Mouse (Mus musculus) thymus, adult 2 months (tissue): Measurements from ENCODE around the gene Plppr3. TPM values are rescaled to one million over a fixed set of nuclear protein-coding genes. Genes with fewer than 3 reads are reported as not detected.
A peak's percentile ranks its signal among the peaks of the same experiment; 100 is the strongest.

Source experiments
- DNase-seq: peaks from one replicate; pipeline ENCODE4 v3.0.0; 2021
- H3K27ac ChIP-seq: fragments of 200-500 bp; 2 replicates; pipeline ENCODE4 v1.5.1; 2012; ENCODE audit warnings: low read length, control low read depth; ENCODE audit not compliant: control insufficient read depth, insufficient read depth
- H3K27me3 ChIP-seq: fragments of 200-500 bp; 2 replicates; pipeline ENCODE4 v1.6.1; 2012; ENCODE audit warnings: mild to moderate bottlenecking, low read length, moderate library complexity, mixed read lengths; ENCODE audit not compliant: control insufficient read depth, insufficient read depth
- H3K36me3 ChIP-seq: fragments of 200-500 bp; 2 replicates; pipeline ENCODE4 v1.6.1; 2012; ENCODE audit warnings: mild to moderate bottlenecking, low read length, moderate library complexity; ENCODE audit not compliant: control insufficient read depth, insufficient read depth
- H3K4me1 ChIP-seq: fragments of 200-500 bp; replicated peaks from 2 replicates; pipeline ENCODE4 v1.6.1; 2012; ENCODE audit warnings: low read length; ENCODE audit not compliant: control insufficient read depth, insufficient read depth
- H3K4me3 ChIP-seq: fragments of 200-500 bp; 2 replicates; pipeline ENCODE4 v1.5.1; 2012; ENCODE audit warnings: mild to moderate bottlenecking, low read length, control low read depth, moderate library complexity; ENCODE audit not compliant: control insufficient read depth, insufficient read depth
- CTCF ChIP-seq: fragments of 200-500 bp; IDR thresholded peaks from 2 replicates; pipeline ENCODE4 v1.5.1; 2012; ENCODE audit warnings: mild to moderate bottlenecking, control low read depth, low read length, moderate library complexity, borderline replicate concordance; ENCODE audit not compliant: control insufficient read depth, poor library complexity, insufficient read depth; ENCODE audit errors: extremely low read depth
- POLR2A ChIP-seq: fragments of 200-500 bp; IDR thresholded peaks from 2 replicates; pipeline ENCODE4 v1.6.1; 2012; ENCODE audit warnings: mild to moderate bottlenecking, low read length, control low read depth, moderate library complexity; ENCODE audit not compliant: control insufficient read depth, poor library complexity, insufficient read depth; ENCODE audit errors: extremely low read depth
- WGBS: fragments of 180-500 bp; shearing (Covaris S2); methylation state at CpG from one replicate; pipeline ENCODE4 v1.1.7; 2018; 5-methylcytosine and 5-hydroxymethylcytosine counted together
- polyA plus RNA-seq: library from polyadenylated mRNA; depleted of rRNA; stranded (reverse); fragments of >200 nt; gene quantifications from 2 replicates; pipeline ENCODE4 v1.2.3, GENCODE M21; 2012

Gene Plppr3
- polyA plus RNA-seq, 1 experiment: 1.9 TPM

DNA sequence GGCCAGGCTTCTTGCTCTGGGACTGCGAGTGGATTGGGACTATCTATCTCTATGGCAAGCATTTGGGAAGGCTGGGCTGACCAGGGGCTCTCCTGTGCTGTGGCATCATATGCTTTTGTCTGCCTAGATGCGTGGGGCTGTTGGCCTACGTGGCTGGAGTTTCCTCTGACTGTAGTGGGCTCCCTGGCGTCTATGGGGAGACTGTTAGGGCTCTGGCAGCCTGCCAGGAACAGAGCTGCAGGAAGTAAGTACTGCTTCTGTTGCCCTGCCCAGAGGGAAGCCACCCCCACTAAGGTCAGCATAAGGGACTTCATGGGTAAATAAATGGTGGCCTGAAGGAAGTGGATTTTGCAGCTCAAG is 17.0 kb downstream of the Plppr3 start:
- H3K36me3 ChIP-seq: peaks cover 50% of the 10 kb centered on the region
- H3K27me3 ChIP-seq: no peaks in the 10 kb centered on the region
- 4% methylated on average over 4 of the region's 4 CpGs for WGBS
- TF ChIP-seq POLR2A (no peak), CTCF (no peak)
- H3K4me1 ChIP-seq: peaks cover 42% of the 10 kb centered on the region
- peak; percentile 43 for DNase-seq
- peak overlapping the region; percentile 24 for H3K4me3 ChIP-seq
- H3K27ac ChIP-seq: peak overlapping the region; percentile 7; the same call in 1 of the 2 replicates

DNA sequence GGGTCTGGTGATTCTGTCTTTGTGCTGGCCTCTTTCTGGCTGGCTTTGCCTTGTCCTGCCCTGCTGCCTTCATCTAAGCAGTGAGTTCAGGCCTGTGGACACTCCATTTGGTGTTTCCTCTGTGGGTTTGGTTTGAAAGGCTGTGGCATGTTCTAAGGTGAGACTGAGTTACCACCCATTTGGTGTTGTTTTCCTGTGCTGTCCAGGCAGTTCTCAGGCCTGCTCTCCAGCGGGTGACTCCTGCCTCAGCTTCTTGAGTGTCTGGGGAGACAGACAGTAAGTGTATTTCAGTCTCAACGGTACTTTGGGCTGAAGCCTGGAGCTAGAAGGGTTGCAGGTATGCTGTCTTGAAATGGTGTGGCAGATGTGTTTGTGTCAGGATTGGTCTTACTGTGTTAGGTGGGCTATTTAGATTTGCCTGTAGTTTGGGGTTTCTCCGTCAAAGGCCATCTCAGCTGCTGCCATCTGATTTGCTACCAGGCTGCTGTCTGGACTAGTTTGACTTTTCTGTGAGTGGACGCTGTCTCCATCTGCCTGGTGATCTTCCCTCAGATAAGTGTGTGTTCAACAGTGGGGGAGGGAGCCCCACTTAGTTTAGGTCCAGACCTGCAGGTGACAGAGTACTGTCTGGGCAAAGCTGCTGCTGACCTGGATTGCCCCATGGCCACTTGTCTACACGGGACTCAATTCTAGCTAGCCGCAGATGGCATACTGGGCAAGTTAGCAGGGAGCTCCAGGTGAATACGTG is 17.6 kb downstream of the Plppr3 start:
- Histone ChIP-seq H3K27me3 (no peaks in the 10 kb centered on the region), H3K27ac (peak overlapping the region; percentile 7; the same call in 1 of the 2 replicates), H3K4me1 (peaks cover 48% of the 10 kb centered on the region), H3K4me3 (peak overlapping the region; percentile 90), H3K36me3 (peaks cover 44% of the 10 kb centered on the region)
- 13% methylated on average over 7 of the region's 7 CpGs for WGBS
- TF ChIP-seq CTCF: no peak
- no peak for TF ChIP-seq POLR2A
- DNase-seq: no peak

DNA sequence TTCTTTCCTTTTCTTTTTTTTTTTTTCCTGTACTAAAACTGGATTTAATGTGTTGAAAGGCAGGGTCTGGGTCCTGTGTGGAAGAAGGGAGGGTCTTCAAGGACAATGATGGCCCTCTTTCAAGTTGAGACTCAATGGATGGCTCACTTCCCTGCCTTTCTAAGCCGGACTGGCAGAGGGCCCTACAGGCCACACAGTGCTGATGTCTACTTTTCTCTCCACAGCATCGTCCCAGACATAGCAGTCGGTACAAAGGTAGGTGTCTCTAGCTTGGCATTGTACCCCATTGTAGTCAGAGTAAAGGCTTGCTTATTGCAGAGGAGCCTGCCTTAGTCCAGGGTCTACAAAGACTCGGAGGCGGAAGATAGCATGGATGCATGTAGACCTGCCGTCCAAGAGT is 18.2 kb downstream of the Plppr3 start:
- no peak for DNase-seq
- TF ChIP-seq POLR2A: no peak
- TF ChIP-seq CTCF: no peak
- Histone ChIP-seq H3K27ac (no peak overlapping the region), H3K4me1 (peaks cover 54% of the 10 kb centered on the region), H3K36me3 (peaks cover 38% of the 10 kb centered on the region), H3K4me3 (peak overlapping the region; percentile 90), H3K27me3 (no peaks in the 10 kb centered on the region)
- 17% methylated on average over 6 of the region's 6 CpGs for WGBS

DNA sequence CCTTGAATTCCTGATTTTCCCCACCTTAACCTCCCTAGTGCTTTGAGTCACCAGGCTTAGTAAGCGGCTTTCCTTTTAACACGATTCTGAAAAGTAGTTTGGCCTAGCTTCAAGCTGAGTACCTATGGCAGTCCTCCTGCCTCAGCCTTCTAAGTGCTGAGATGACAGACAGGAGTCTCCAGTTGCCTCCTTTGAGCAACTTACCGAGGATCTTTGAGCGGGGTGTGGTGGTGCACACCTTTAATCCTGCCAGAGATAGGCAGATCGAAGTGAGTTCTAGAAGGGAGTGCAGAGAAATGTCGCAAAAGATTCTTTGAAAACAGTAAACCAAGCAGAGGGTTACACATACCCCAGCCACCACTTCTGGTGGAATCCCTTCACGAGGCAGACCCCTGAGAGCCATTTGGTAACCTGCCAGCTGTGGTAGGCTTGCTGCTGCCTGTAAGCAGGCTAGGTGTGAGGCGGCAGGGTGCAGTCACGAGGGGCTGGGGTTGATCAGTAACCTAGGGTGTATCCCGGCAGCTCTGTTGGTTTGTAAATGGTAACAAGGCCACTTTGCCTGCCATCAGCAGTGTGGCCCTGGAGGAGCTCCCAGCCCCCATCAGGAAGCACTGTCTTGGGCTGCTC is 18.8 kb downstream of the Plppr3 start:
- DNase-seq: peak; percentile 34
- H3K27ac ChIP-seq: peak overlapping the region; percentile 95
- no peak for TF ChIP-seq POLR2A
- no peak for TF ChIP-seq CTCF
- under 1% methylated on average over 10 of the region's 10 CpGs for WGBS
- H3K4me1 ChIP-seq: peaks cover 60% of the 10 kb centered on the region
- H3K4me3 ChIP-seq: peak overlapping the region; percentile 90
- H3K36me3 ChIP-seq: peaks cover 32% of the 10 kb centered on the region
- no peaks in the 10 kb centered on the region for H3K27me3 ChIP-seq

DNA sequence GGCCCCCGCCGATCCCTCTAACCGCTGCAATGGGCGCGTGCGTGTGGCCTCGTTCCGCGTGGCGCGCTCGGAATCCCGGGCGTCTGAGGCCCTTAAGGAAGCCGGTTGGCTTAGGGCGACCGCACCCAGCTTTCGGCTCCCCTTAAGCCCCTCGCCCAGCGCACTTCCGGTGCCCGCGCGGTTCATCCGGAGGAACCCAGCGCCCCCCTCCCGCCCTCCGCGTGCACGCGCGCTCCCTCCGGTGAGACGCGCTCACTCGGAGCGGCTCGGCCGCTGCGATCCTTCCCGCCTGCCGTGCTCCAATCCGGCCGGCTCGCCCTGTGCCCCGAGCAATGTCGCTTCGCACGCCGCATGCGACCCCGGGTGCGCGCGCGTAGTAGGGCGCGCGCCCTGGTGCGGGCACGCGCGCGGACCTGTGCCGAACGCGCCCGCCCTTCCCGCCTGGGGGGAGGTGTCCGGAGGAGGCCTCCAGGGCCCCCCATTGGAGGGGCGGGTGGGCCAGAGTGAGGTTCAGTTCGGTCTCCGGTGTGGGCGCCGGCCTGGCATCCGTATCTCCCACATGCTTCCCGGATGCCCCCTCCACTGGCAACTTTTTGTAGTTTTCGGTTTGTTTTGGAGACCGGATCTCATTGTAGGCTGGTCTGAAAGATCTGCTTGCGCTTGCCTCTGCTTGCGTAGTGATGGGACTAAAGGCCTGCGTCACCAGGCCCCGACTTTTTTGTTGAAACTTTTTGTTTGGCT is 19.5 kb downstream of the Plppr3 start:
- peak; percentile 34 for TF ChIP-seq POLR2A
- TF ChIP-seq CTCF: no peak
- Histone ChIP-seq H3K36me3 (peaks cover 25% of the 10 kb centered on the region), H3K4me1 (peaks cover 67% of the 10 kb centered on the region), H3K27me3 (no peaks in the 10 kb centered on the region), H3K27ac (peak overlapping the region; percentile 95), H3K4me3 (peak overlapping the region; percentile 90)
- peak; percentile 82 for DNase-seq
- WGBS: under 1% methylated on average over 83 of the region's 83 CpGs

DNA sequence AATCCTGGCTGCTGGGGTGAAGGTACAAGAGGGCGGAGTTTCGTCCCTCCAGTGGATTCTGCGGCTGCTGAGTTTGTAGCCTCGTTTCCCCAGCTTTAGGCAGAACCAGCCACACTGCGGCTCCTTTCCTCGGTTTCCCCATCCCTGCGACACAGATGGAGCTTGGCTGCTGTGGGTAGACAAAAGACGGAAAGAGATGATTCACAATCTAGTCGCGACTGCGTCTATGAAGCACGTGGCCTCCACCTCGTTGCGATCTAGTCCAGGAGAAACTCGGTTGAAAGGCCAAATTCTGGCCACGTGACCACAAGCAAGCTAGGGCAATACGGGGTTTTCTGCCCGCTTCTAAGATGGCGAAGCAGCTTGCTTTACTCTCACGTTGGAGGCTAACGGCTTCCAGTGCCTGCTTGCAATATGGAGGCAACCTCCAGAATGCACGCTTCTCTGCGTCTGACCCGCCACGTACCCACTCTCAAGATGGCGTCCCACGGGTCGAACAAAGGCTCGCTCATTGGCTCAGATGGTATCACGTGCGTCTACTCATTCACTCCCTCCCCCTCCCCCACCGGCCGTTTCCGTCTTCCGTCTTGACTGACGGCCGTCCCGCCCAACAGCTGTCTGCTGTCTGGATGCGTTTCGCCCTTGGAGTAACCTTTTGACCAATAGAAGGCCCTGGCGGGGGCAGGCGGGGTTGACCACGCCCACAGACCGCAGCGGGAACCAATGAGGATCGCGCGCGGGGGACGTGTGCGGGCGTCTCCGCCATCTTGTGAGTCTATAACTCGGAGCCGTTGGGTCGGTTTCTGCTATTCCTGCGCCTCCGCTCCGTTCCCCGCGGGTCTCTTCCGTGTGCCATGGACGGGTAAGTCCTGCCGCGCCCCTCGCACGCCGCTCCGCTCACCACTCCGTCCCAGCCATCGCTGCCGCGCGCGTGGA is 20.3 kb downstream of the Plppr3 start, which contains the start of gene Ptbp1:
Ptbp1 (plus strand) TSS at position 568 of the 936 bp plus-strand sequence.
- Histone ChIP-seq H3K36me3 (peaks cover 17% of the 10 kb centered on the region), H3K27ac (peak within 1 kb of the TSS; percentile 95), H3K4me1 (peaks cover 72% of the 10 kb centered on the region), H3K27me3 (no peaks in the 10 kb centered on the region), H3K4me3 (peak within 1 kb of the TSS; percentile 90)
- DNase-seq: peak; percentile 99
- WGBS: under 1% methylated on average over 75 of the region's 75 CpGs
- TF ChIP-seq POLR2A (peak; percentile 76), CTCF (peak; percentile 63; the same call in 1 of the 2 replicates)
